Mouse (Mus musculus) heart, postnatal 0 days (tissue): Measurements from ENCODE around the gene Slc22a23.

Experiments used
- CTCF ChIP-seq: IDR thresholded peaks from 2 replicates; pipeline ENCODE4 v1.5.1; 2016; ENCODE audit warnings: antibody characterized with exemption, control low read depth, low read depth
- EP300 ChIP-seq: IDR thresholded peaks from 2 replicates; pipeline ENCODE4 v1.6.1; 2016; ENCODE audit warnings: antibody characterized with exemption, low read depth

DNA sequence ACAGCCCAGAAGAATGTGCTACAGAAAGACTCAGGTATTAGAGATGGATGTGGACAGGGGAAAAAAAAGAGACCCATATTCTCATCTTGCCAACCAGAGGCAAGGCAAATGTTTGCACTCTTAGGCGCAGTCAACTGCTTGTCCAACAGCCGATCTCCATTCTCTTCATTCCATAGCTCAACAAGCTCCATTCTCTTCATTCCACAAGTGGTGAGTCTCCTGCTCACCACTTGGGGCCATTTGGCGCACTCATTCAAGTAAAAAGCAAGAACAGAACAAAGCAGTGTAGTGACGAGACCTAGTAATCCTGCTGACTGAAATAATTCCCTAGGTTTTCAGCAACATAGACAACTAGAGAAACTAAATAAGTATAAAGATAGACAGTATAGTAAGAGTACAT lies 50.8 kb downstream of the Slc22a23 start:
- TF ChIP-seq CTCF (peak; percentile 42), EP300 (no peak)
